Mouse (Mus musculus) lung, postnatal 25 days (tissue): ENCODE measurements at regions not wholly inside any gene's neighbourhood (a gene's known extent, or its start where the extent isn't known, plus 50 kb on each side); places are given as distances from the start of the nearest gene placed in this dataset.

ENCODE experiments used
- DNase-seq: peaks from one replicate; pipeline ENCODE4 v3.0.0; 2022; ENCODE audit warnings: low spot score

DNA sequence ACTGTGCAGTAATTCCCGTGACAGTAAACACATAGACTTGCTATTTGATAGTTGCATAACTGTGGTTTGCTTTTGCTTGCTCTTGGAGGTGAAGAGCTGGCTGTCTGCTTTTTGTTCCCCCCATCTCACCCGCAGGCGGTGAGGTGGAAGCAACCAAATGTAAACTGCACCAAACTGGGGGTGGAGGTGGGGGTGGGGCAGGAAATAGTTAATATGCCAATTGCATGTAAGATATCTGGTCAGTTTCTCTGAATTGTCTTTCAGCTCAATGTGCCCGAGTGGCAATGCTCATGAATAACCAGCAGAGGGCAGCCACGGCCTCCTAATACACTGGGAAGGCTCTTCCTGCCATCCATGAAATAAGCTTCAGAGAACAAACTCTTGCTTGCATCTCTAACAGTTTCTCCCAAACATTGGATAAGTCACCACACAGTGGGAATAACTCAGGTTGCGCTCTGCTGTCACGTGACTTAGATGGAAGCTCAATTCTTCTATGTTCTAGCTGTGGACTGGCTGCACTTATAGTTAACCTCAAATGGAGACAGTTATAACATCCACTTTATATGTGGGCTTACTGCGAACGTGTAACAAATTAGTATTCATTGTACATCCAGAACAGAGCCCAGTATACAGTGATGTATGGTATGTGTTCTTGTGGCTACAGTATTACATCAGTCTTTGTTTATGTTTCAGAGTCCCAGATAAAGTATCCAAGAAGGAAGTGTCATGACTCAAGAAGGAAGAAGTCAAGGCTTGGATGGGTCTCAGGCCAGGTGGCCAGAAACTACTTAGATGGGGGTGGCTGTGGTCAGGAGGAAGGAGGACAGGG, 62.0 kb upstream of the Egflam start:
- DNase-seq: peak; percentile 43

- no peak for DNase-seq
These were observed 64.4 kb upstream of the Egflam start for GRCm38 (mm10) chr15:7462549-7462948.

- no peak for DNase-seq
These were observed 65.5 kb upstream of the Egflam start for GRCm38 (mm10) chr15:7463444-7464350.

DNA sequence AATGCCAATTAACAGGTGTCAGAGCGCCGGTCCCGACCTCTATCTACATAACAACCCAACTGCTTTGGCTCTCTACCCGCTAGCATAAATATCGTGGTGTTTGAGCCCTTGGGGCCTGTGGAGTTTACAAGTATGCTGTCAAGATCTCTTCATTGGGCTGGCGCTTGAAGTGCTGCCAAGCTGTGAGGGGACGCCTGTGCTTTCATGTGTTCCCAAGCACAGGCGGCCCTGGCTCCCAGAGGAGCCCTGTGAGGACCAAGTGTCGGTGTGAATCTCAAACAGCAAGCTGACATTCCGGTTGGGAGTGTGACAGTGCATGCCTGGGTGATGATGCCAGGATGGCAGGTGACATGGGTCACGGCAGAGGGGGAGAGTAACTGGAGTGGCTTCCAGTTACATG, 82.0 kb upstream of the Egflam start:
- peak; percentile 78 for DNase-seq

DNA sequence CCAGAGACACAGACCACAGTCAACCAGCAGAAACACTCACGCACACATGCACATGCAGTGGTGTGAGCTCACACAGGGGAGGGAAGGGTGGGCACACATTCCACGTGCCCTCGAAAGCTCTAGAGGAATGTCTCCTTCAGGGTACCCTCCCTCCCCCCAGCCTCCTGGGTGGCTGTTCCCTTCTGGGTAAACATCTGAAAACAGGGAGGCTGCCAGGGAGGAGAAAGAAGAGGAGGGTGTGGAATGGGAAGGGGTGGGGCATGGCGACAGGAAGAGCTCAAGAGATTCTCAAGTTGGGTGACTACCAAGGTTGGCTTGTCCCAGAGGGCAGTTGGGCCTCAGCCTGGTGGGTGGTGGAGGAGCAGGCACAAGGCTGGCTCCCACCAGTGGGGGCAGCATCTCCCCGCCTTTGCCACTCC, 82.6 kb upstream of the Egflam start:
- DNase-seq: peak; percentile 64

DNA sequence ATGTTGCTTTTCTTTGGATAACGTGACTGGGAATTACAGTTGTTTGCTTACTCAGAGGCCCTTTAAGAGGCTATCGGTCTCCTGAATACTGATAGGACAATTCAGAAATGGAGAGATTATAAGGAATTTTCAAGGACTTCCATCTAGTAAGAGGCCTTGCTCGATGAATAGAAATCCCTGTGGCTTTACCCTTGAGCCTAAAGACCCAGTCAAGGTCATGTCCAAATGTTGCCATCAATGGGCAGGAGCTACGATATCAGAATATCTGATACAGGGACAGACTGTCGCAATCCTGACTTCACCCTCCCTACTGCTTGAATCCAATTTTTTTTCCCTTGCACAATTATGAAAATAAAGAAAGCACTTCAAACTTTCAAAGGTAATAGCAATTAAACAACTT, 85.5 kb upstream of the Egflam start:
- DNase-seq: no peak

DNA sequence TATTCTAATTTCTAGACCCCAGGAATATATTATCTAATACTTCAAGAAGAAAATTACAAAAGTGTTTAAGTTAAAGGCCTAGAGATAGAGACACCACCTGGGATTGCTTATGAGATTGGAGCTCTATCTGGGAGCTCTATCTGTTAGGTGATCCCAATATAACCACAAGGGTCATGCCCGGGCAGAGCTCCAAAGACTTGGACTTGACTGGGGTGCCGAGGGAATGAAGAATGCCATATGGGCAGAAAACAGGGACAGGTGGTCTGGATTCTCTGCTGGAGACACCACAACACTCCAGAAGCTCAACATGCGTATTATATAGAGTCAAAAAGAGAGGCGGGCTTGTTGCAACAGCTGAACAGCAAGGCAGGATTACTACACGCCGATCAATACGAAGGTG, 92.9 kb upstream of the Egflam start:
- DNase-seq: no peak

DNA sequence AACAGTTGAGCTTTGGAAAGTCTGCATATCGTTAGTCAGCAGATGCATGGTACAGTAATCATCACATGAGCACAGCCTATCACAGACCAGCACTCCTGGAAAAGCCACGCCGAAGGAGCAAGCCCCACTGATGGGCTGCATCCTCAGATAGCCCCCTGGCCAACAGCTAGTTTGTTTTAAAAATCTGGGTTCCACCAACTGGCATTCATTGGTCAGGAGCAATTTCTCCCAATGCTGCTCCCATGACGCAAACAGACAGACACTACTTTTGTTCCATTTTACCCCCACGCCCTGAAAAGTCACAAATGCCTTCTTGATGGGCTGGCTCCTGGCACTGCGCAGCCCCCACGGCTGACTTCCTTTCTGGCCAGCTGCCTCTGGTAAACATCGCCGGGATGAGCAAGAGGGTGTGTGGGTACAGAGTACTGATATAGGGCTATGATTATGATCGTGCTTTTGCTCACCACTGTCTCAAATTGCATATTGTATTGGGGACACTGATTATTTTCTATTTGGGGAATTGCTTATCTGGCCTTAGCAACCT, 95.0 kb upstream of the Egflam start:
- DNase-seq: no peak

DNA sequence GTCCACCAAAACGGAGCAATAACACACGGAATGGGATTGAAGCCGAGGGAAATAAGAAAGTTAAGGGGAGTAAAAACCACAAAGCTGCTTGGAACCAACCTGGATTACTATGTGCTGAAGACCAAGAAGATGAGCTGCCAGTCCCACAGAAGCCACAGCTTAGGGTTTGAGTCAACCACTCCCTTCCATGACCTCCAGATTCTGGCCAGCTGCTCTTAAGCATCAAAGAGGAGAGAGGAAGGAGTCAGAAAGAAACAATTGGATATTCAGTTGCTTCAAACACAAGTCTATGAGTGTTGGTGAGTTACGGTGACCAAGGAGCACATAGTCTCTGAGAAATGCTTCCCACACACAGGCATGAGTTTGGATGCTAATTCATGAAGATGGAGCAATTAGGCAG, 99.7 kb upstream of the Egflam start:
- DNase-seq: no peak

DNA sequence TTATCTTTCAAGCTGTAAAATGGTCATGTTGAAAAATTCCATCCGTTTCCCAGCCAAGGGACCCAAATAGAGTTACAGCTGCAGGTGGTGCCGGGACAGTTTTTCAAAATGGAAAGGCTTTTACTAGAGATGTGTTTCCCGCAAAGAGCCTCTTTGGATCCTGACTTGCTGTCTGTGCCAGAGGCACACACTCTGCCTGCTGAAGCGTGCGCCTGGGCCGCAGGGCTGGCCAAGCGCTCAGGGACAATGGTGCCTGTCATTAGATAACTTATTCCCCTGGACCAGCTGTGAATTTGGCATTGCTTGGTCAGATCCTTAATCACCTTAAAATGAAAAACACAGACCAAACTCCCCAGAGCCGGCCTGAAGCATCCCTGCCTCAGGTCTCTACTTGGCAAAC, 110.3 kb upstream of the Egflam start:
- DNase-seq: no peak

GRCm38 (mm10) chr15:7514743-7515273, 116.6 kb upstream of the Egflam start:
- no peak for DNase-seq

- DNase-seq: no peak
These were observed 123.4 kb upstream of the Egflam start for GRCm38 (mm10) chr15:7521611-7522010.

DNA sequence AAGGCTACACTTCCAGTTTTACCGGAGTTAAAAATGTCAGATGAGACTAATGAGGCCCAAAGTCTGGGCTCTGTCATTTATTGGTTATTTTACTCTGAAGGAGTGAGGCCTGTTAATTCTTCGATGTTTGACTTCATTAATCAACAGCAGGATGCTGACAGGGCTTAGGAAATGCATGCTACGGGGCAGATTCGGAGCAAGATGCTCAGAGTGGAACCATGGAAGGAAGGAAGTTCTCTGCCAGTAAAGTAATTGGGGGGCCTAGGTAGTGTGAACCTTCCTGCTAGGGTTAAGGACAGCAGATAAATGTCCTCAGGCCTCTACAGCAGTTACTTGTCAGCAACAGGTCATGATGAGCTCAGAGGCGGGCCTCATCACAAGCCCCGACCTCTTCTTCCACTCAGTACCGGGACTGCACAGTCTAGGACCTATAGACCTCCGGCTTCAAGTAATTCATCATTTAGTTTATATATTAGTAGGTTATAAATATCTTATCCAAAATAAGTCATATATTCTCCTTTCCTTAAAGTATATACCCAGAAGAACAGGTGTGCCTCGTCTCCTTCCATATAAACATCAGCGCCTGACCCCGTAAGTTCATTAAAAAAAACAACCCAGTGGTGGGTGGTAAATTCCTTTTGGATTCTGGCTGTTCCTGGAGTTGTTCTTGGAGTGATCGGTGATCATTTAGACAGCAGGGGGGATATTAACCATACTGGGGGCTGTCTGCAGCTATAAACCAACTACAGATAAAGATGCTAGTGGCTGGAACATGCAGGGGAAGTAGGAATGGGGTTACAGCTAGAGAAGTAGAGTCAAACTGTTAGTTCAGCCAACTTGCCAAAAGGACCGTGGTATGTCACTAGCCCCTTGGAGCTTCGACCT, 124.9 kb upstream of the Egflam start:
- no peak for DNase-seq

DNA sequence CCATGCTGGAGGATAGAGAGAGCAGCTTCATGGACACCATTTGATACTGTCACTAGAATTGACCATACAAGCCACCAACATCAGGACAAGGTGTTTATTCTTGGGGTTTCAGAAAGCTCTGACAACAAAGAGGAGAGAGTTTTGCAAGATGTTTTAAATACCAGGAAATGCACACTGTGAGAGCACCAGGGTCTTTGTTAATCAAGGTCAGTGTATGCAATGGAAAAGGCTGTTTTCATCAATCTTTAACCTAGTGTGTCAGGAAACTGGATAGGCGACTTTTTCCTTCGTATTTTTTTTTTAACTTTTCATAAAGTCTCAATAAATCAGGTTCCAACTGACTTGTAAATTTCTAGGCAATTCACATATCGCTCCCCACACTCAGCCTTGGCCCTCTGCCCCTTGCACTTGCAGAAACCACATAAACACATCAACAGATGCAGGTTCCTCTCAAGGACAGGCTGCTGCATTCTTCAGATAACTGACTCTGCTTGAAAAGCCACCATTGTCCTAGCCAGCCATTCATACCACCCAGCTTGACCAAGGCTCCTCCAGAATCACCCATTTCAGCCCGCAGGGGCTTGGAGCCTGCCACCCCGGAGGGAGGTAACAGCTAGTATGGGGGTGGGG, 132.9 kb upstream of the Egflam start:
- no peak for DNase-seq

DNA sequence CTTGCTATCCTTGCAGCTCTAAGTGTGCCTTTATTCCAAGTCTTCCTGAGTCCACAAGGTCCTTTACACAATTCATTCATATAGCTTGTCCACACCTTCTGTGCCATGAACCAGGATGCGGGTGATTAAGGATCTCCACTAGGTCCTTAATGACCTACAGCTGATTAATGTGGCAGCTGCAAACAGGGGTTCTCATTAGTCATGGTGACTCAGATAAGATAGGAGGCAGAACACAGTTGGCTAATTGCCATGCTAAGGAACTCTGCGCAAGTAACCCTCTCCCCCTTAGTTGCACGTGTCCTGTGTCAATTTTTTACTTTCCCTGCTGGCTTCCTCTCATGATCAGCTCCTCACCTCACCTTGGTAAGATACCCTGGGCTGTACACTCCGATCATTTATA, 139.7 kb upstream of the Egflam start:
- DNase-seq: no peak

- no peak for DNase-seq
These were observed 155.1 kb upstream of the Egflam start for GRCm38 (mm10) chr15:7553190-7553895.

- no peak for DNase-seq
These were observed 156.2 kb upstream of the Egflam start for GRCm38 (mm10) chr15:7554433-7554832.

- DNase-seq: no peak
These were observed 165.1 kb upstream of the Egflam start for GRCm38 (mm10) chr15:7563279-7563678.

DNA sequence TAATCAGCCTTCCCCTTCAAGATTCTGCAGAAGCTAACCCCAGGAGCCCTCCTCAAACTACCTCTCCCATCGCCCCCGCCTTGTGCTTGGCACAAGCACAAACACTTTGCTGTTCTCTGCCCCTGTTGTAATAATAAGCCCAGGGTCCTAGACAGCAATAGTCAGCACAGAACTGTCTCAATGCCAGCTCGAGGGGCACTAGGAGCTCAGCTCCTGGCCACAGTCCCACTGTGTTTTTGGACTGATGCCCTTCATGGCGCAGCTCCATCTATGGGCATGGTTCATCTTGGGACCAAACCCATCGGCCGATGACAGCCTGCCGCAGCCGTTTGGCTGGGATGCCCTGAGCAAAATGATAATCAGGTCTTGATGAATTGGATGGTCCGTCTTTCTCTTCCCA, 165.5 kb upstream of the Egflam start:
- DNase-seq: peak; percentile 7

DNA sequence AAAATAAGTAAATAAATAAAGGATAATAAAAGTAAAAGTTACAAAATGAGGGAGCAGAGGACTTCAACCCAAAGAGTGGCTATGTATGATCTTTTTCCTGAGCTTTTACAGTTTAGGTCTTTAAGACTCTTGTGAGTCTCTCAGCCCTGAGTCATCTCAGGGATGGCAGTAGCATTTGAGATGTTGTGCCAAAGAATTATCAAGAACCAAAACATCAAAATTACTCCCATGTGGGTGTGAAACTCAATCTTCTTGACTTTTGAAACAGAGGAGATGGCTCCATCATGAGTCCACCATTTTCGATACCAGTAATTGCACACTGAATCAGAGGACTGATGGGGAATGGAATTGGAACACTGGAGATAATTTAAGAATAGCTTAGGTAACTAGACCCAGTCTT, 174.0 kb upstream of the Egflam start:
- DNase-seq: no peak
